Mouse (Mus musculus) c-Kit-positive CD71-positive TER-119-negative erythroid progenitor cells, embryonic 14.5 days (primary cell): ENCODE measurements at regions not wholly inside any gene's neighbourhood (a gene's known extent, or its start where the extent isn't known, plus 50 kb on each side); places are given as distances from the start of the nearest gene placed in this dataset.
A peak's percentile ranks its signal among the peaks of the same experiment; 100 is the strongest.

Source experiments
- DNase-seq: peaks from one replicate; pipeline ENCODE4 v3.0.0-alpha.2; 2013; ENCODE audit warnings: low read depth

- DNase-seq = no peak
Observed at GRCm38 (mm10) chr13:52017598-52018190, 171.2 kb downstream of the Gadd45g start.

DNA sequence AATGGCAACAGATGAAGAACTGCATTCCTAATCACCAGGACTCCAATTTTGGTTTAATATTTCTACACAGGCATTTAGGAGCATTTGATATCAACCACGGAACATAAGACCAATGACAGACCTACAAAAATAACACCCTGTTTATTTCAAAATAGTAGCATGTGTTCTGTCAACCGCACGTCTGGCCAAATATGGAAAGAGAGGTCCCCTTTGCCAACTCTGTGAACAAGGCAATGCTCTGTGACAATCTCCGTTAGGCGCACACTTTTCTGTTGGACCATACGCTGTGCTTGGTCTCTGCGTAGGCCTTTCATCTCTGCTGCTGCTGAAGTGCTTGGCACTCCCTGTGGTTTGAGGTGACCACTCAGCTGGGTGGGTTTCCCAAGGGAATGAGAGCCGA is 173.2 kb downstream of the Gadd45g start:
- no peak for DNase-seq

GRCm38 (mm10) chr13:52021150-52021549 is 174.7 kb downstream of the Gadd45g start:
- no peak for DNase-seq

DNA sequence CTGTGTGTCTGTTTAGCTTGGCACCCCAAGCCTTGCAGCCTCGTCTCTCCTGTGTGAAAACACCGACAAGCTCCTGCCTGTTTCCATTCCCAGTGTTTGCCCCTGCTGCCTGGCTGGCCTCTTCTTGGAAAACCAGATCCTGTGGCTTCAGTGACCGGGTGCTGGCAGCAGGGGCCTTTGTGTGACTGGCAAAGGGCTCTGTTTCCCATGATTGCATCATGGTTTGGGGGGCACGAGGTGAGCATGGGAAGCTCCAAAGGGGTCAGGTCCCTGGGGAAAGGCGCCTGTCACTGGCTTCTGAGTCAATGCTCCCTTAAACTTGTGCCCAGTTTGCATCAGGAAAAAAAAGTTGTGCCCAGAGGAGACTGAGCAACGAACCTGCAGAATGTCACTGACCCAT is 175.3 kb downstream of the Gadd45g start:
- no peak for DNase-seq

DNA sequence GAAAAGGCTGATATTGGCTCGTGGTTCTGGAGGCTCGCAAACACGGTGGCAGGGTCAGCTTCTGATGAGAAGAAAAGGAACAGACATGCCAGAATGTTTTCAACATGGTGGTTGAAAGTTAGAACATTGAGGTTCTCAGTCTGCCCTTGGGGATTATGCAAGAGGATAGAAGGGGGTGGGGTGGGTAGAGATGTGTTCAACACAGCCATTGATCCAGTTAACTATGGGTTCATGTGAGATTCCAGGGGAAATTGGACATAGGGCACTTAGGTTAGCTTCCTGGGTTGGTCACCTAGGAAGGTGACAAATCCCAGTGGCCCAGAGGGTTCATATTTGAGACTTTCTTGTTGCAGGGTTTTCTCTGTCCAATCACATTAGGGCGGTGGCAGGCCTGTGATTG is 176.1 kb downstream of the Gadd45g start:
- no peak for DNase-seq

- no peak for DNase-seq
Observed at GRCm38 (mm10) chr13:52024349-52024748, 177.9 kb downstream of the Gadd45g start.

DNA sequence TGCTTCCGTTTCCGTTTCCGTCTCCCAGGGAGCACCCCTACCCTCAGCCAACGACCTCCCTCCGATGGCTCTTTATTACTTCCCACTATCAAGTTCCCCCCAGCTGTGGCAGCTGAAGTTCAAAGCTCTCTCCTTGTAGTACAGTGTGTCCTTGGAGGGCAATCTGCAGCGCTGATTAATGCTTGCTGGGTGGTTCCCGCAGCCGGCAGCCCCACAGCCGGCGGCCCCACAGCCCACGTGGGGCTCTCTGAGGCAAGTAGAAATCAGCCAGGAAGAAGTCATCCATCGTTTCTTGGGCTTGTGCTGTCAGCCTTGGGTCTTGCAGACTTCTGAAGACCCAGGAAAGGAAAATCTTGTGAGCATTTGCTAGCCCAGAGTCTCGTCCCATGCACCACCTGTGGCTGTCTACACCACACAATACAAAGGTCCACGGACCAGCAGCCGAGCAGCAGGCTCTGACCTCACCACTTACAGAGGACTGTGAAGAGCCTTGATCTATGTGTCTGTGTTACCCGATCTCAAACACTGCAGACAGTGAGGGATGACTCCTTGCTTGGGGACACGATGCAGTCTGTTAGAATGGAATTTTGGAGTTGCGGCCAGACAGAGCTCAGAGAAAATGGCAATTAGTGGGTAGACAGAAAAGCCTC is 178.5 kb downstream of the Gadd45g start:
- peak; percentile 9 for DNase-seq

DNA sequence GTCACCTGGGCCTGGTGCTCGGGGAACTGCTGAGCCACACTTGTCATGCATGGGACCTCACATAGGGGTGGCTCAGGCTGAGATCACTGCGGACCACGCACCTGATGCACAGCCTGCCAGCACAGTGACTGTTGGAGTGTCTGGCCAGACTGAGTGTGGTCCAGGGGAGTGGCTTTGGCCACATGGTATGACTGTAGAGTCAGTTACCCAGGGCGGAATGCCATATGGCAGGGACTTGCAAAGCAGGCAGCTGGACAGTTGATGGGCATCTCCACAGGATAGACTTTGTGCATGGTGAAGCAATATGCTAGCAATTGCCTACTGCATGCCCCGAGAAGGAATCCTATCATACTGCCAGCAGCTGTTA is 179.0 kb downstream of the Gadd45g start:
- DNase-seq = no peak

- DNase-seq = no peak
Observed at GRCm38 (mm10) chr13:52026291-52026690, 179.8 kb downstream of the Gadd45g start.

DNA sequence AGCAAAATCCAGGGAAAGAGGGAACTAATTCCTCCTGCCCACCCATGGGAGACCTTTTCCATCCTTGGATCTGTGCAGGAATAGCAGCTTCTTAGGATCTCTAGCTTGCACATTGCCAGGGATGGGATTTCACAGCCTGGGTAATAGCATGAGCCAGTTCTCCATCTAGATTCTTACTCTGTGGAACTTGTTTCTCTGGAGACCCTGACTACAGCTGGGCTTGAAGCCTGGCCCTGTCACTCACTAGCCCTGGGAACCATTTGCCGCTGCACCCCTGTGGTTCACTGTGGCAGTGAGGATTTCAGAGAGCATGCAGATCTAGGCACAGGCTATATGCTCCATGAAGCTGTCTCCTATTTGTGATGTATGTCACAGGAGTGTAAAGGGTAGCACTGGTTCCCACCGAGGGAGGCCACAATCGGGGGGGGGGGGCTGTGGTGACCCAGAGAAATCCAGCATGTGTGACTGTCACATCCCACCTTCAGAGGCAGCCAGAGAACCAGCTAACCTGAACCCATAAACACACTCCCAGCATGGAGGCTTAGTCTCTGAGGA is 183.5 kb downstream of the Gadd45g start:
- no peak for DNase-seq

- DNase-seq = no peak
Observed at GRCm38 (mm10) chr13:52031465-52031864, 185.0 kb downstream of the Gadd45g start.

GRCm38 (mm10) chr13:52035731-52036130 is 189.3 kb downstream of the Gadd45g start:
- DNase-seq = peak; percentile 6

DNA sequence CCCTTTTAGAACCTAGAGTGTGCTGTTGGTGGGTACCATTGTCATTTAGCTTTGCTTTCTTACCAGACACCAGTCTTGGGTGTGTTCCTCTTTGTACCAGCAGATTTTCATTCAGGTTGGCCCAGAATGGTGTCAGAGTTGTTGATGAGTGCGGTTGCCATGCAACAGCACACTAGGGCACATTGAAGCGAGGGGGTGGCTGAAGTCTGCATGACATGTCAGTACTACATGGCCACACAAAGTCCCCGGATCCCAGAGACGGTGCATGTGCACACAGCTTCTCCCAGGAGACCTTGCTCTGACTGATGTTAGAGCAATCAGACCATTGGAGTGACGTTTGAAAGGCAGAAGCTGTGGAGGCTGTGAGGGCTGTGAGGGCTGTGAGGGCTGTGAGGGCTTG is 189.9 kb downstream of the Gadd45g start:
- no peak for DNase-seq

DNA sequence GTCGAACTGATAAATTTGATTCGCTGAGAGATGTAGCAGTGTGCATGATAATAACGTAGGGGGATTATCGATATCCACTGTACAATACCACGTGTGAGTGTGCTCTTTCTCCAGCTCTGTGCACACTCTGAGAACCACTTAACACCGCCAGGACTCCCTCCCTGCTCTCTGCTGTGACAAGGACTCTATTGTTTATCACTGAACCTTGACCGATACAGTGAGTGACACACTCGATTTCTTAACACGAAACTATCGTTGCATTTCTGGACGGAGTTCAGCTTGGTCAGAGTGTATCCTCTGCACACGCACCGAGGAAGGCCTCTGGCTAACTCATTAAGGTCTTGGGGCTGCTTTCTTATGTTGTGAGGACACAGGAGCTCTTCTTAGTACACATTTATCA is 190.7 kb downstream of the Gadd45g start:
- no peak for DNase-seq

GRCm38 (mm10) chr13:52041467-52042421 is 195.3 kb downstream of the Gadd45g start:
- DNase-seq = no peak

DNA sequence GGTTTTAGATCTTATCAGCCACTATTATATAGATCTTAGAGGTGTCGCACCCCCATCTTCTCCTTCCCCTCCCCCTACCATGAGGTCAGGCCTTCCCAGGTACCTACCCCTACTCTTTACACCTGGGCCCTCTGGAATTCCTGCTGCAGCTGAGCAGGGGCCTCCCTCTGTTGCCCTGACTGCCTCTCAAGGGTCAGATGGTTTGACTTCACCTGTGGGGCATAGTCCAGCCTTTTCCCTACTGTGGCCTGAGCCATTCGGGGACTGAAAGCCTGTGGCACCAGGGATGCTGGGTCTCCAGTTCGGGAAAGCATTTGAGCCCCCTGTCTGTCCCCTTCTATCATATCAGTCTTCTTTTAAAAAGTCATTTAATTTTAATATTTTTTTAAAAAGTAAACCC is 196.4 kb downstream of the Gadd45g start:
- DNase-seq = no peak

DNA sequence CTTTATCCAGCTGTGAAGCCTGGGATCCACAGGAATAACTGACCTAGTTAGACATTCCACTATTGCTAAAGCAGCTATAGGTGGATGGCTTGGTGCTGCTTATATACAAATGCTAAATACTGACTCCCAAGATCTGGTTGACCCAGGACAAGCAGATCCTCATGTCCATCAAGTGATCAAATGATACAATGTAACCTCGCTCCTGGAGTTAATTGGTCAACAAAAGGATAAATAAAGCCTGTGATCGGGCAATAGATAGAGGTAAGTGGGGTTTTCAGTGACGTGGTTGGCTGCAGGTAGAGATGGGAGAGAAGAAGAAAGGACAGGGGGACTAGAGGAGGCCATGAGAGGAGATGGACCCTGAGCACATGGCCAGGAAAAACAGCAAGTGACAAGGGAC is 197.4 kb downstream of the Gadd45g start:
- no peak for DNase-seq

- no peak for DNase-seq
Observed at GRCm38 (mm10) chr13:52045349-52045748, 198.9 kb downstream of the Gadd45g start.

DNA sequence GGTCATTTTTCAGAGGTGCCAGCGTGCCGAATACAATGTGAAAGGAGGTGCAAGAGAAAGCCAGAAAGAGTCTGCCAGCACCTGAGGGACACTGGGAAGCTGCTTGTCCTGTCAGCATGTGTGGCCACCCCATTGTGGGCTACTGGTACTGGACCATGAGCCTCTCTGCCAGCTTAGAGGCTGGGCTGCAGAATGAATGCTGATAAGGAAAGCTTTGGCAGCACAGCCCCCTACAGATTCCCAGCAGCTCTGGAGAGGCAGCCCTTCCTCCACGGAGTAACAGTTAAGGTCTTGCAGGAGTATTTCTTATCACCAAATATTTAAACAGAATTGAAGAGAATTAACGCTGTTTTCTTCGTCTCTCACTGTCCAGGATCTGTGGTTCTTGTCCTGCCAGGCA is 199.5 kb downstream of the Gadd45g start:
- no peak for DNase-seq

DNA sequence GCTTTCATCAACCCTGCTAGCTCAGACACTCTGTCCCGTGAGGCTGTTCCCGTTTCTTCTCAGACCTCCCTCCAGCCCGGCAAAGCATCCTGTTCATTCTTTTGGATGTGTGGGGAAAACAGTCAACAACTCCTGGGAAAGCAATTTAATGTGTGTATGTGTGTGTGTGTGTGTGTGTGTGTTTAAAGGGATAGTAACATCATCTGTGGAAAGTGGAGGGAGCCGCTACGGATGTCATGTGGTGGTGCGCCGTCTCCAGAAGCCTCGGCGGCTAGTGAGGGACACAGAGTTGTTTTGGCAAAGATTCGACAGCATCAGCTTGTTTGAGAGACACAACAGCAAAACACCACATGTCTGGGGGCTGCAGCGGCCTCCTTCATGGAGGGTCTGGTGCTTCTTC is 200.2 kb downstream of the Gadd45g start:
- DNase-seq = no peak

DNA sequence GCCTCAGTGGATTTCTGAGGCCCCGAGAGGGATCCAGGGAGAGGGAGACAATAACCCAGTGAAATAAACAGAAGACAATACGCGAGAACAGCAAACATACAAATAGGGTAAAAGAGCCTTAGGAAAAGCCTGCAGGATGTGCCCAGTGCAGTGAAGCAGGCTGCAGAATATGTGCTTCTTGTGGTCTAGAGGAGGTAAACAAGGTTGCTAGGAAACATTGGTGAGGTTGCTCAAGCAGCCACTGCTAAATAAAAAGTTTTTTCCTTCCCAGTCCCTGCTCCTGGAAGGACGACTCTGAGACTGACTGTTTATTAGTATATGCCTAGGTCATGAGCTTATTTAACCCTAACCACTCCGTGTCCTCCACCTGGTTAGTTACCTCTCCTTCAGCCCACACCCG is 201.5 kb downstream of the Gadd45g start:
- no peak for DNase-seq

DNA sequence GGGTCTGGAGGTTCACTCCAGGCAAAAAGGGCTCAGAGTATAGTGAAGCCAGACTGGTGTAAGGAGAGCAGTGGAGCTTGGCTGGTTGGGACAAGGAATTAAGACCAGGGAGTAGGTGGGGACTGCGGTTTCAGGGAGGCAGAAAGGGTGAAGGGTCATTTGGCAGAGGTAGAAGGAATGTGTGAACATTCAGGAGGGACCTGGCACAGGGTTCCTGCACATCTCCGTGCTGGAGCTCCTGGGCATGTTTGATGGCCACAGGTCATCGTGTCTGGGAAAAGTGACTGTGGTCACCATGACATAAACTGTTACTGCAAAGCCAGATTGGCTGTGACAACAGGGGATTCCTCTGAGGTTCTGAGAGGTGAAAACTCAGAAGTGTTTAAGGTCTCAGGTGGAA is 202.3 kb downstream of the Gadd45g start:
- no peak for DNase-seq

DNA sequence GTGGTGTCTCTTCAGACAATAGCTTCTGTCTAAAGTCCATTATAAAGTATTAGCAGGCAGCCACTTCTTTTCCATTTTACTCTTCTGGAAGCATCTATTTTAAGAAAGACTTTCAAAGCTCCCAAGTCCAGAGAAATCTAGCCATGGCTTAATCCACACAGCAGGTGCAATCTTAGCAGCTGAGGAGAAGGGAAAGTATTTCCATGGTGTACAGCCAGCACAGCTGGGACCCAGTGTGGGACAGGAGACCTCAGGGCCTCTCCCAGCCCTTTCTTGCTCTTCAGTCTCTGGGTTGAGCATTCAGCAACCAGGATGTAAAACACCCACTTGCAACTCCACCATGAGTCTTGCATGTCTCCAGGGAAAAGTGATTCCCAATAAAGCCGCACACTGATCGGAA is 202.8 kb downstream of the Gadd45g start:
- no peak for DNase-seq
